Mouse (Mus musculus): ENCODE measurements around the gene Ttc23l. TPM values are rescaled to one million over a fixed set of nuclear protein-coding genes. Genes with fewer than 3 reads are reported as not detected.
"Not testable (repeated sequence)": the region's sequence is repeated elsewhere in the genome, so short reads cannot be mapped to it uniquely, and the experiment has no call there.

Ttc23l gene
- total and polyA plus RNA-seq, 3 experiments = not detected

DNA sequence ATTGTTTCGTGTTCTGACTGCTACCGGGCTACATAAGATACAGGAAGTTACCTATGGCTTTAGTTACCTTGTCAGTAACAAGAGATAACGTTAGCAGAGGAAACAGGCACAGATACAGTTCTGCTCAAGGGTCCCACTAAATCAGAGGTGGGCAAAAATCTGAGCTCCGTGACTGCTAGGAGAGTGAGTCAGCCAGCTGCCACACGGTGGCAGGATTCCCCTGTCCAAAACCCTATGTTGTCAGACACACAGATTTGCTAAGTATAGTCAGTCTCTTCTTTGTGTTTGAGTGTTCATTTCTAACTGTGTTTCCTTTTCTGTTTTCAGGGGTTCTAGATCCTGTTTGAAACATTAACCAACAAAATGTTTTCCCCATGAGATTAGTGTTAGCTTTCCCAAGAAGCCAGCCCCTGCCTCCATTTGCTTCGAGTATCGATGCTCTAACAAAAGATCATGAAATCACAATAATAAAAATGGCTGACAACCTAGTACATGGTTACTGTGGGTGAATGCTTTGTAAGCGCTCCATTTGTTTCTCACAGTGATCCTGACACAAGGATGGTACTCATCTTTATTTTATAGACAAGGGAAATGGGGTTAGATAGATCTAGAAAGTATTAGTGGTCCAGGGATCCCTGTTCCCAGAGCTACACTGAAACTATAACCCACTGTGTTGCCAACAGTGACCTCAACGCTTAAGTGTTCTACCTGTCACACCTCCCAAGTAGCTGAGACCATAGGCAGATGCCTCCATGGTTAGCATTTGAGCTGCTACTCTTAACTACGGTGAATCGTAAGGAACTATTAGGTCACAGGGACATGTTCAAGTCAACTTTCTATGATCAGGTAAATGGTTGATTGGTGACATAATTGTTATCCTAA, 57.4 kb downstream of the Ttc23l start (continued):
- no peak for TF ChIP-seq MAX (IDR thresholded peaks at IDR 0.05; ENCODE audit: low read length)
- no peak for TF ChIP-seq BHLHE40 (IDR thresholded peaks at IDR 0.05; ENCODE audit: borderline replicate concordance, low read depth, low read length)
- no peak for TF ChIP-seq UBTF (IDR thresholded peaks at IDR 0.05; ENCODE audit: borderline replicate concordance, insufficient read depth, low read depth, low read length)
- no peak for TF ChIP-seq POLR2A (IDR thresholded peaks at IDR 0.05; ENCODE audit: control insufficient read depth in 1 of 2, insufficient read depth in 1 of 2, low read depth in 1 of 2, low read length in 2 of 2, poor library complexity in 1 of 2)
- TF ChIP-seq ZNF384 (IDR thresholded peaks at IDR 0.05; ENCODE audit: low read depth, low read length) = no peak

- H3K27me3 ChIP-seq (ENCODE audit: control insufficient read depth in 1 of 2, insufficient read depth in 2 of 2, low read length in 2 of 2) = no peaks in the 10 kb centered on the region
- H3K4me3 ChIP-seq (ENCODE audit: control insufficient read depth in 1 of 2, insufficient read depth in 1 of 2, low read depth in 2 of 2, low read length in 2 of 2) = peak overlapping the region; percentile 10 to 57
- H3K36me3 ChIP-seq (ENCODE audit: control insufficient read depth in 1 of 2, insufficient read depth in 2 of 2, low read length in 2 of 2) = peaks cover 0 to 18% of the 10 kb centered on the region in 2 experiments; a peak in 2 of 4 replicates
- DNase-seq (ENCODE audit: low read depth, low spot score) = peak; percentile 79
- H3K79me2 ChIP-seq (ENCODE audit: control insufficient read depth, insufficient read depth, low read length, poor library complexity) = no peaks in the 10 kb centered on the region
- no peak for TF ChIP-seq POLR2AphosphoS5 (IDR thresholded peaks at IDR 0.05; ENCODE audit: borderline replicate concordance, low read depth, low read length)
- TF ChIP-seq EP300 (IDR thresholded peaks at IDR 0.05; ENCODE audit: low read depth in 1 of 2, low read length in 2 of 2) = peak in 1 of 2 experiments; percentile 62; a peak in 2 of 4 replicates
- peak; percentile 40; the same call in 1 of the 2 replicates for TF ChIP-seq TCF12 (IDR thresholded peaks at IDR 0.05; ENCODE audit: low read depth, low read length)
- TF ChIP-seq RCOR1 (IDR thresholded peaks at IDR 0.05; ENCODE audit: low read depth, low read length) = peak; percentile 75
- peak; percentile 86 for TF ChIP-seq GATA1 (IDR thresholded peaks at IDR 0.05; ENCODE audit: low read depth, low read length)
- TF ChIP-seq ETS1 (IDR thresholded peaks at IDR 0.05; ENCODE audit: low read depth, low read length) = peak; percentile 25; the same call in 1 of the 2 replicates
- no peak; the same call in 1 of the 2 replicates for TF ChIP-seq MXI1 (IDR thresholded peaks at IDR 0.05; ENCODE audit: low read depth, low read length)
- 0 out of 2 replicates have a peak, but pooled peaks have one; percentile 19 for TF ChIP-seq POLR2AphosphoS2 (IDR thresholded peaks at IDR 0.05; ENCODE audit: low read length)
- peak overlapping the region; percentile 49; the same call in 1 of the 2 replicates for H3K27ac ChIP-seq (ENCODE audit: control insufficient read depth, low read depth, low read length)
- 0 out of 4 replicates have a peak, but pooled peaks cover 0 to 6% of the 10 kb centered on the region in 2 experiments for H3K4me1 ChIP-seq (ENCODE audit: control insufficient read depth in 1 of 2, insufficient read depth in 2 of 2, low read length in 2 of 2)
- H3K9me3 ChIP-seq (replicated peaks; ENCODE audit: insufficient read depth, low read length) = no peaks in the 10 kb centered on the region
- peak overlapping the region; percentile 32 for H3K9ac ChIP-seq (ENCODE audit: control insufficient read depth, low read depth, low read length, poor library complexity, severe bottlenecking)
These were observed 58.4 kb downstream of the Ttc23l start for GRCm38 (mm10) chr15:10500035-10500434.

GRCm38 (mm10) chr15:10499593-10499992, 58.9 kb downstream of the Ttc23l start:
- Histone ChIP-seq H3K79me2 (ENCODE audit: control insufficient read depth, insufficient read depth, low read length, poor library complexity) (no peaks in the 10 kb centered on the region), H3K27me3 (ENCODE audit: control insufficient read depth in 1 of 2, insufficient read depth in 2 of 2, low read length in 2 of 2) (no peaks in the 10 kb centered on the region), H3K4me3 (ENCODE audit: control insufficient read depth in 1 of 2, insufficient read depth in 1 of 2, low read depth in 2 of 2, low read length in 2 of 2) (peak overlapping the region; percentile 10 to 57), H3K9me3 (replicated peaks; ENCODE audit: insufficient read depth, low read length) (no peaks in the 10 kb centered on the region), H3K4me1 (ENCODE audit: control insufficient read depth in 1 of 2, insufficient read depth in 2 of 2, low read length in 2 of 2) (0 out of 4 replicates have a peak, but pooled peaks cover 0 to 6% of the 10 kb centered on the region in 2 experiments), H3K27ac (ENCODE audit: control insufficient read depth, low read depth, low read length) (peak overlapping the region; percentile 49), H3K36me3 (ENCODE audit: control insufficient read depth in 1 of 2, insufficient read depth in 2 of 2, low read length in 2 of 2) (peaks cover 0 to 18% of the 10 kb centered on the region in 2 experiments; a peak in 2 of 4 replicates), H3K9ac (ENCODE audit: control insufficient read depth, low read depth, low read length, poor library complexity, severe bottlenecking) (peak overlapping the region; percentile 32)
- peak; percentile 61 for DNase-seq (ENCODE audit: low read depth, low spot score)
- TF ChIP-seq USF1 (IDR thresholded peaks at IDR 0.05; ENCODE audit: low read depth, low read length) (peak; percentile 42; the same call in 1 of the 2 replicates), SMC3 (IDR thresholded peaks at IDR 0.05; ENCODE audit: low read depth, low read length) (no peak), MYB (IDR thresholded peaks at IDR 0.05; ENCODE audit: low read depth, low read length) (no peak), CHD1 (IDR thresholded peaks at IDR 0.05; ENCODE audit: low read depth, low read length) (no peak), SIN3A (IDR thresholded peaks at IDR 0.05; ENCODE audit: low read length) (no peak; the same call in 1 of the 2 replicates), MXI1 (IDR thresholded peaks at IDR 0.05; ENCODE audit: low read depth, low read length) (peak; percentile 85), MYC (IDR thresholded peaks at IDR 0.05; ENCODE audit: low read depth, low read length) (peak; percentile 62; the same call in 1 of the 2 replicates), CHD2 (IDR thresholded peaks at IDR 0.05; ENCODE audit: low read length) (no peak), TCF12 (IDR thresholded peaks at IDR 0.05; ENCODE audit: low read depth, low read length) (no peak), MAX (IDR thresholded peaks at IDR 0.05; ENCODE audit: low read length) (peak; percentile 56; the same call in 1 of the 2 replicates), ETS1 (IDR thresholded peaks at IDR 0.05; ENCODE audit: low read depth, low read length) (0 out of 2 replicates have a peak, but pooled peaks have one; percentile 1)

GRCm38 (mm10) chr15:10496696-10497095, 61.8 kb downstream of the Ttc23l start:
- H3K36me3 ChIP-seq (ENCODE audit: control insufficient read depth in 1 of 2, insufficient read depth in 2 of 2, low read length in 2 of 2) = peaks cover 5 to 18% of the 10 kb centered on the region in 2 experiments
- H3K4me1 ChIP-seq (ENCODE audit: control insufficient read depth in 1 of 2, insufficient read depth in 2 of 2, low read length in 2 of 2); H3K27ac ChIP-seq (ENCODE audit: control insufficient read depth, low read depth, low read length); H3K9ac ChIP-seq (ENCODE audit: control insufficient read depth, low read depth, low read length, poor library complexity, severe bottlenecking); H3K27me3 ChIP-seq (ENCODE audit: control insufficient read depth in 1 of 2, insufficient read depth in 2 of 2, low read length in 2 of 2); DNase-seq (ENCODE audit: low read depth, low spot score); H3K9me3 ChIP-seq (replicated peaks; ENCODE audit: insufficient read depth, low read length); H3K79me2 ChIP-seq (ENCODE audit: control insufficient read depth, insufficient read depth, low read length, poor library complexity); H3K4me3 ChIP-seq (ENCODE audit: control insufficient read depth in 1 of 2, insufficient read depth in 1 of 2, low read depth in 2 of 2, low read length in 2 of 2): not testable (repeated sequence)

Data from MEL (cell line).